Mouse (Mus musculus) liver, adult 2 months (tissue): ENCODE measurements at regions not wholly inside any gene's neighbourhood (a gene's known extent, or its start where the extent isn't known, plus 50 kb on each side); places are given as distances from the start of the nearest gene placed in this dataset.

Source experiments
- CTCF ChIP-seq: fragments of 200-500 bp; IDR thresholded peaks from 2 replicates; pipeline ENCODE4 v1.5.1; 2011; ENCODE audit warnings: low read depth, low read length, control low read depth
- POLR2A ChIP-seq: fragments of 200-500 bp; IDR thresholded peaks from 2 replicates; pipeline ENCODE4 v1.6.1; 2011; ENCODE audit warnings: low read length, control low read depth; ENCODE audit not compliant: insufficient read depth; ENCODE audit errors: extremely low read depth

DNA sequence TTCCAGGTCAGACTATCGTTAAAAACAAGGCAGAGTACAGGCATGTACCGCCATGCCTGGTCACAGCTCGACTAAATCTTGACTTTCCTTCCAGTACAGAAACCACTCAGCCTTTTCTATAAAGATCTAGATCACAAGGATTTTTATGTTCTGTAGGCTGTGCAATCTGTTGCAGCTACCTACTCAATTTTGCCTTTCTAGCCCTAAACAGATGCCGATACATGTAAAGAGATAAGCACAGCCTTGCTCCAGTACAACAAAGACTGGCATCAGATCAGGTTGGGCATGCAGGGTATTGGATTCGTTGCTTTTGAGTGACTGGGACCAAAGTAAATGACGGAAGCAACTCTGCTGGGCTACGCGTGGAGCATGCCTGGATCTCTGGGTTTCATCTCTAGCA lies 411.9 kb upstream of the Auts2 start:
- no peak for TF ChIP-seq POLR2A
- TF ChIP-seq CTCF: no peak
